Comparison of ENCODE assay signal across 8 mouse cellular contexts in the genomic region with DNA sequence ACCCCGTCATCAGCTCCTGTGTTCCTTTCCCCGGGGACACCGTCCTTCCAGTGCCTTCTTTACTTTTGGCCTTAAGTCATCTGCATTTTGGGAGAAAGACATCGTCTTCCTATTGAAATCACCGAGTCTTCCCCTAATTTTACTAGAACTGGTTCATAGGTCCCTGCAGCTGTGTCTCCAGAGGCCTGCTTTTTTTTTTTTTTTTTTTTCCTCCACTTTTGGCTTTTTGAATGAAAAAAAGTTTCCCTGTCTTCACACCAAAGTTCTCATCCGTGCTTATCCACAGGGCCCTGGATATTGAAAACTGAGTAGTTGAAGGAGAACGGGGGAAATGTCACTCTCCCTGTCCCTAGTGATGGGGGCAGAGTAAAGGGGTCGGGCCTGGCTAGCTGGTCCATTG. TPM values are rescaled to one million over a fixed set of nuclear protein-coding genes. Genes with fewer than 3 reads are reported as not detected.
DNase-seq lines count a peak whose midpoint lies in the region; ATAC-seq and TF ChIP-seq lines count a peak whose summit lies in the region.

No protein-coding gene starts in this region.

- TF ChIP-seq CTCF in testis, adult 2 months (IDR thresholded peaks at IDR 0.05; ENCODE audit: control insufficient read depth, insufficient read depth, insufficient replicate concordance, low read depth, low read length) = no peak
- no peak for TF ChIP-seq CTCF in intestine, postnatal 0 days (IDR thresholded peaks at IDR 0.05; ENCODE audit: low read depth)
- no peak for TF ChIP-seq CTCF in stomach, postnatal 0 days (IDR thresholded peaks at IDR 0.05; ENCODE audit: low read depth)

- H3K4me3 ChIP-seq in hindbrain, embryonic 10.5 days = peak overlapping the region; percentile 35; the same call in 1 of the 2 replicates
- no peak overlapping the region for H3K4me3 ChIP-seq in hindbrain, embryonic 11.5 days (ENCODE audit: low read depth, low read length)
- peak overlapping the region; percentile 25; the same call in 1 of the 2 replicates for H3K4me3 ChIP-seq in testis, adult 2 months (ENCODE audit: control insufficient read depth, low read depth, low read length)
- no peak overlapping the region for H3K4me3 ChIP-seq in intestine, postnatal 0 days (ENCODE audit: low read depth, low read length)
- H3K4me3 ChIP-seq in stomach, postnatal 0 days (ENCODE audit: low read depth, low read length) = no peak overlapping the region

- 55% methylated on average over 8 of the region's 8 CpGs for WGBS in hindbrain, embryonic 10.5 days
- WGBS in hindbrain, embryonic 11.5 days = 56% methylated on average over 8 of the region's 8 CpGs
- 69% methylated on average over 8 of the region's 8 CpGs for WGBS in intestine, postnatal 0 days
- 54% methylated on average over 8 of the region's 8 CpGs for WGBS in stomach, postnatal 0 days

- H3K4me2 ChIP-seq in hindbrain, embryonic 11.5 days (replicated peaks; ENCODE audit: low read depth, low read length) = no peak overlapping the region
- H3K4me2 ChIP-seq in intestine, postnatal 0 days (replicated peaks; ENCODE audit: low read depth) = peak overlapping the region; percentile 62
- H3K4me2 ChIP-seq in stomach, postnatal 0 days (replicated peaks; ENCODE audit: low read depth) = peak overlapping the region; percentile 45; the same call in 1 of the 2 replicates

- H3K27me3 ChIP-seq in hindbrain, embryonic 10.5 days (ENCODE audit: insufficient read depth, poor library complexity, severe bottlenecking) = peaks cover 46% of the 10 kb centered on the region
- H3K27me3 ChIP-seq in hindbrain, embryonic 11.5 days (ENCODE audit: control insufficient read depth, insufficient read depth, low read length) = peaks cover 13% of the 10 kb centered on the region
- H3K27me3 ChIP-seq in testis, adult 2 months (ENCODE audit: control insufficient read depth, insufficient read depth, low read length) = no peaks in the 10 kb centered on the region
- peaks cover 21% of the 10 kb centered on the region for H3K27me3 ChIP-seq in intestine, postnatal 0 days (replicated peaks; ENCODE audit: control insufficient read depth, insufficient read depth, low read length)
- no peaks in the 10 kb centered on the region for H3K27me3 ChIP-seq in stomach, postnatal 0 days (ENCODE audit: control insufficient read depth, insufficient read depth, low read length)

- no peak for TF ChIP-seq EP300 in stomach, postnatal 0 days (optimal IDR thresholded peaks at IDR 0.05)

- peaks cover 56% of the 10 kb centered on the region for H3K4me1 ChIP-seq in hindbrain, embryonic 10.5 days (replicated peaks)
- H3K4me1 ChIP-seq in hindbrain, embryonic 11.5 days (replicated peaks; ENCODE audit: control insufficient read depth, insufficient read depth, low read length) = peaks cover 4% of the 10 kb centered on the region; the same call in 1 of the 2 replicates
- peaks cover 20% of the 10 kb centered on the region for H3K4me1 ChIP-seq in testis, adult 2 months (ENCODE audit: control insufficient read depth, insufficient read depth, low read length)
- no peaks in the 10 kb centered on the region for H3K4me1 ChIP-seq in intestine, postnatal 0 days (replicated peaks; ENCODE audit: control insufficient read depth, insufficient read depth, low read length)
- peaks cover 8% of the 10 kb centered on the region for H3K4me1 ChIP-seq in stomach, postnatal 0 days (replicated peaks; ENCODE audit: control insufficient read depth, insufficient read depth)

- ATAC-seq in hindbrain, embryonic 11.5 days (ENCODE audit: low FRiP score) = no peak
- no peak for ATAC-seq in intestine, postnatal 0 days
- no peak for ATAC-seq in stomach, postnatal 0 days (ENCODE audit: low FRiP score, low TSS enrichment)

- no peak overlapping the region for H3K9ac ChIP-seq in hindbrain, embryonic 11.5 days (ENCODE audit: low read depth, low read length)
- peak overlapping the region; percentile 34; the same call in 1 of the 2 replicates for H3K9ac ChIP-seq in intestine, postnatal 0 days (ENCODE audit: low read depth, low read length)
- H3K9ac ChIP-seq in stomach, postnatal 0 days (ENCODE audit: low read length) = no peak overlapping the region; the same call in 1 of the 2 replicates

- no peak for TF ChIP-seq POLR2A in testis, adult 2 months (IDR thresholded peaks at IDR 0.05; ENCODE audit: control insufficient read depth, low read depth, low read length)

- H3K9me3 ChIP-seq in hindbrain, embryonic 10.5 days = no peaks in the 10 kb centered on the region
- H3K9me3 ChIP-seq in hindbrain, embryonic 11.5 days (ENCODE audit: control insufficient read depth, low read length) = no peaks in the 10 kb centered on the region
- no peaks in the 10 kb centered on the region for H3K9me3 ChIP-seq in intestine, postnatal 0 days (ENCODE audit: control insufficient read depth)
- H3K9me3 ChIP-seq in stomach, postnatal 0 days (ENCODE audit: control insufficient read depth, low read length) = no peaks in the 10 kb centered on the region

- DNase-seq in hindbrain, embryonic 10.5 days (ENCODE audit: low spot score) = no peak
- no peak for DNase-seq in hindbrain, embryonic 11.5 days (ENCODE audit: low spot score)
- no peak for DNase-seq in testis, postnatal 10 days (ENCODE audit: low spot score)
- DNase-seq in stomach, postnatal 0 days (ENCODE audit: low spot score) = no peak
- no peak for DNase-seq in cerebellum, adult 9-10 months
- DNase-seq in adrenal gland, postnatal 4 days (ENCODE audit: low spot score in 2 of 2) = no peak

- H3K27ac ChIP-seq in hindbrain, embryonic 10.5 days = peak overlapping the region; percentile 78
- no peak overlapping the region for H3K27ac ChIP-seq in hindbrain, embryonic 11.5 days (ENCODE audit: low read depth, low read length)
- 0 out of 2 replicates have a peak overlapping the region, but pooled peaks have one; percentile 41 for H3K27ac ChIP-seq in testis, adult 2 months (ENCODE audit: control insufficient read depth, insufficient read depth, low read depth, low read length)
- H3K27ac ChIP-seq in intestine, postnatal 0 days (ENCODE audit: low read depth, low read length) = 0 out of 2 replicates have a peak overlapping the region, but pooled peaks have one; percentile 46
- peak overlapping the region; percentile 83 for H3K27ac ChIP-seq in stomach, postnatal 0 days (replicated peaks)

- peaks cover 37% of the 10 kb centered on the region for H3K36me3 ChIP-seq in hindbrain, embryonic 10.5 days
- no peaks in the 10 kb centered on the region for H3K36me3 ChIP-seq in hindbrain, embryonic 11.5 days (ENCODE audit: control insufficient read depth, insufficient read depth, low read length)
- no peaks in the 10 kb centered on the region for H3K36me3 ChIP-seq in testis, adult 2 months (ENCODE audit: control insufficient read depth, insufficient read depth, low read length)
- H3K36me3 ChIP-seq in intestine, postnatal 0 days (ENCODE audit: control insufficient read depth, insufficient read depth) = no peaks in the 10 kb centered on the region; the same call in 1 of the 2 replicates
- peaks cover 4% of the 10 kb centered on the region; the same call in 1 of the 2 replicates for H3K36me3 ChIP-seq in stomach, postnatal 0 days (ENCODE audit: control insufficient read depth, insufficient read depth, low read length)

RNA-seq across cellular contexts. Expression of a gene that starts 16.0 kb away (rescaled TPM):
- 72.2 and 74.1 TPM in 2 replicates for polyA plus RNA-seq in hindbrain, embryonic 10.5 days (2016; fragmentation: Nextera tagmentation; extraction: Ambion mirVana)
- 83.2 and 84.5 TPM in 2 replicates for polyA plus RNA-seq in hindbrain, embryonic 11.5 days (2014; fragmentation: Nextera tagmentation; extraction: Ambion mirVana)
- 29.8 and 46.7 TPM in 2 replicates for polyA plus RNA-seq in testis, adult 2 months (2012; rRNA removed)
- 54.1 and 59.1 TPM in 2 replicates for polyA plus RNA-seq in intestine, postnatal 0 days (2015; fragmentation: Nextera tagmentation; extraction: Ambion mirVana)
- polyA plus RNA-seq in stomach, postnatal 0 days (2015; fragmentation: Nextera tagmentation; extraction: Ambion mirVana) = 54.7 and 55.4 TPM in 2 replicates
- total RNA-seq in adrenal gland, postnatal 4 days (2021) = 100 to 1,000 TPM; 143 to 160 TPM

Comparison
In these comparisons a context has a peak if more than half of its experiments do, and no peak if none do; other contexts are left out.
1. H3K4me3 ChIP-seq: peak in hindbrain, embryonic 10.5 days (single experiment) and testis, adult 2 months (single experiment); none in hindbrain, embryonic 11.5 days (single experiment), intestine, postnatal 0 days (single experiment) and stomach, postnatal 0 days (single experiment).